Mouse (Mus musculus) fibroblast of lung, adult 2 months (primary cell): Measurements from ENCODE around the gene U2af1l4.

ENCODE experiments used
- DNase-seq: peaks from one replicate; pipeline ENCODE4 v3.0.0-alpha.2; 2011; ENCODE audit warnings: low read depth

Gene U2af1l4

DNA sequence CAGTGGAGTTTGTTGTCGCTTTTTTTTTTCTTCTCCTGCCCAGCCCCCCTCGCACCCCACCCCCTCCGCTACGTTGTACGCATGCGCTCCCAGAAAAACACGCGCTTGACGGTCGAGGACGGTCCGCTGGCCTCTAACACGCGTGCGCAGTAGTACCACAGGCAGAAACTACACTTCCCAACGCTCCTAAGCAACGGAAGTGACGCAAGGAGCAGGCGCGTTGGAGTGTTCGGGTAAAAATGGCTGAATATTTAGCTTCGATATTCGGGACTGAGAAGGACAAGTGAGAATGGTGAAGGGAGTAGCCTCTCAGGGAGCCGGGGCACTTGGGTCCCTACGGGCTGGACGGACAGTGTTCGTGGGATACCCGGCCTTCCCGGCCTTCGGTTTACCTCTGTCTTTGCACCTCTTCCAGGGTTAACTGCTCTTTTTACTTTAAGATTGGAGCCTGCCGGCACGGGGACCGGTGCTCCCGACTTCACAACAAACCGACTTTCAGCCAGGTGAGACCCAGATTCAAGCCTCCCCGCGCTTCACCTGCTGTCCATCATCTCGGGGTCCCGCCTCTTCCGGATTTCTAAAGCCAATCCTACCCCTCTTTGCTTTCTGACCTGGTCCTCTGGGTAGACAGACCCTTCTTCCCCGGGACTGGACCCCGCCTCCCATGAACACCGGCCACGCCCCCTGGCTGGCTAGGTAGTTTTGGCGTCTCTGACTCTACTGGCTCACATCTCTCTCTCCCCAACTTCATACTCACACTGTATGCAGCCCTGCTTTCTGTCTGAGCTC is at the start of gene U2af1l4, which contains the start of the genes Gm49396 and Psenen:
U2af1l4 (plus strand) TSS at position 185 of the 789 bp plus-strand sequence.
Gm49396 (plus strand) TSS at position 228 of the 789 bp plus-strand sequence.
Psenen (minus strand) TSS at position 511 of the 789 bp plus-strand sequence.
- DNase-seq, result peak; percentile 95

DNA sequence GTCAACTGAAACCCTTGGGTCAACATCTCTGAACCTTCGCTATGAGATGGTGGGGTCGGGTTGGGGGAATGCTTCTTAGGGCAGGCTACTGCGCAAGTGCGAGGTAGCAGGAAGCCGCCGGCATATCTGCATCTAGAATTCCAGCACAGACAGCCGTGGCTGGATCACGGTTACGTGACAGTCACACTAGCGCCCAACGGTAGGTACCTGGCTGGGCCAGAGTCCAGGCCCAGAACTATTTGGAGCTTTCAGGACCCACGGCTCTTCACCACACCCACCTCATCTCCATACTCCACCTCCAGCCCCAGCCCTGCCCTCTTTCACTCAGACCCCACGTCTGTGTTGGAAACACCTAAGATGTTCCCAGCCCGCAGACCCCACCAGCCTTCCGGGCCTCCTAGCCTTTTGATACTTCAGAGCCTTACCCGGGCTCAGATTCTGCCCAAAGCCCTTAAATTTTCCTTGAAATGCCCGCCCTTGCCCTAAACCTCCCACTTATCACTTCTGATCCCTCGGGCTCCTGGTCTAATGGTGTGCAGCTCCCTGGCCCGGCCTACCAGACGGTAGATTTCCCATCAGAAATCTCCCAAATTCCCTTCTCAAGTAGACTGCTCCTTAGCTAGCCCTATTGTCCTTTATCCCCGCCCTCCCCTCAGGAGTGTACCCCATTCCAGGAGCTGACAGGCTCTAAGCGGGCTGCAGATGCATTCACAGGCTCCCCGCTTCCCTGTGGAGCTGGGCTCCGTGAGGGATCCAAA is 47.9 kb upstream of the U2af1l4 start:
- DNase-seq, result no peak

DNA sequence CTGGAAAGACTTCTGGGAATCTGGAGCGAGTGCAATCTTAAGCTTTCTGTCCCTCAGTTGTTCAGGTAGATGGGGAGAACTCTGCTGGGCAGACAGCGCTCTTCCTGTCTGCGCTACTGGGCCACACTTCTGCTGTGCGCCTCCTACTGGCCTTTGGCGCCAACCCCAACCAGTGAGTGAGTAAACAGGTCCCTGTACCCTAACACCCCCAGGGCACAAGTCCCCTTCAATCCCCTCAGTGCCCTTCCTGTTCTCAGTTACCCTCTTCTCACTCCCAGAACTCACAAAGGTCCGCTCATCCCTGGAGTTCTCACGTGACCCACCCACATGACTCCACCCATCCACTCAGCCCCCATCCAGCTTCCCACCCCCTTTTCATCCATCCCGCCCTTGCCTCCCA is 44.8 kb upstream of the U2af1l4 start:
- DNase-seq, result no peak

DNA sequence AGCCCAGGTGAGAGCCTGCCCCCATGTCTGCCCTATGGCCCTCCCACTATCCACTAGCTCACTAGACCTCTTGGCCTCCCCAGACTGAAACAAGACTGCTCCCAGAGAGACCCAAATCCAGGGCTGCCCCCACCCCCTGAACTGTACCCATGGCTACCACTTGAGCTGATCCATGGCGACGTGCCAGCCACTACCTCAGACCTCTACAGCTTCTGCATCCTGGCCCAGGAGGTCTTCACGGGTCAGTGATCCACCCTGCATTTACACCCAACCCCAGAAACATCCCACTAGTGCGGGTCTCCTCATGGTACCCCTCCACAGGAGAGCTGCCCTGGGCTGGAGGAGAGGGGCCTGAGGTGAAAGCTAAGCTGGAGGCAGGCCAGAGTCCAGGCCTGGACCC is 42.7 kb upstream of the U2af1l4 start:
- no peak for DNase-seq

DNA sequence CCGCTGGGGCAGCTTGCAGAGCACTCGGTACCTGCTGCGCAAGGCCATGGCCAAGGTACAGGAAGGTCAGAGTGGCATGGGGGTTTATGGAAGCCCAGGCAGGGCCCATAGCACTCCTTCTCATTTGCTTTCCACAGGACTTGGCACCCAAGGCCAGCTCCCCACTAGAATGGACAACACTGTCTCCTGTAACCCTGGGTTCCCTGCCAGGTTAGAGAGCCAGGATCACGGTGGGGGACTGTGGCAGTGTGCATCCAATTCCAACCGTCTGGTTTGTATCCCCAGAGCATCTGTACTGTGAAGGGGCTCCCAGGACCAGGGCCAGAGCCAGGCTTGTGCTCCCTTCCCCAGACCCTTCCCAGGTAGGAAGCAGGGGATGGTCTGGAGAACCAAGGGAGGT is 42.2 kb upstream of the U2af1l4 start:
- no peak for DNase-seq

DNA sequence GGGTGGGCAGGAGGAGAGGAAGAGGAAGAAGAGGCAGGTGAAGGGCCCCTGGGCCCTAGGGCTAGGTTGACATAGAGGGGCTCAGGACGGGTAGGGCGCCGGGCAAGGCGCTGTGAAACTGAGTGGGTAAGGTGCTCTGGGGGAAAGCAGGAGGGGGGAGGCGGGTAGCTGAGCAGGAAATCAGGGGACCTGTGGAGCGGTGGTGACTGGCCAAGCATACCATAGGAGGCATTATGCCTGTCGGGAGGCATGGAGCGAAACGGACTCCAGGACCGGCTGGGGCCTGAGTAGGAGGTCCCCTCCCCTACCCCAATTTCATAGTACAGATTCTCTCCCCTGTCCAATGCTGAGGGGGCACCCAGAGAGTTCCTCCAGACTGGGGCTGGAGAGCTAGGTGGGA is 40.2 kb upstream of the U2af1l4 start:
- no peak for DNase-seq

DNA sequence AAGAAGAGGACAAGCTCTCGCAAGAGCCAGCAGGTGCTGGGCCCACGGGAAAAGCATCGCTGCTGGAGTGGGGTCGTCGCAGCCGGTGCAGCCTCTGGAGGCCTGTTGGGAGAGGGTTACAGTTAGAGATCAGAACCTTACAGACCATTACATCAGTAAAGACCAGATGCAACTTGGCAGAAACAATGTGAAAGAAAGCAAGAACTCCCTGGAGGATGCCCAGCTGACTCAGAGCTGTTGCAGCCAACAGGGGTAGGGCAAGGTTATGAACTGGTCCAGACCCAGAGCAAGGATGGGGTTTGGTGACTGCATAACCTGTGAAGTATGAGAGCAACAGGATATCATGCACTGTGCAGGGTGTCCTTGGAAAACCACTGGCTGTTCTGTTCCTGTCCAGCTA is 38.6 kb upstream of the U2af1l4 start:
- DNase-seq, result peak; percentile 75

DNA sequence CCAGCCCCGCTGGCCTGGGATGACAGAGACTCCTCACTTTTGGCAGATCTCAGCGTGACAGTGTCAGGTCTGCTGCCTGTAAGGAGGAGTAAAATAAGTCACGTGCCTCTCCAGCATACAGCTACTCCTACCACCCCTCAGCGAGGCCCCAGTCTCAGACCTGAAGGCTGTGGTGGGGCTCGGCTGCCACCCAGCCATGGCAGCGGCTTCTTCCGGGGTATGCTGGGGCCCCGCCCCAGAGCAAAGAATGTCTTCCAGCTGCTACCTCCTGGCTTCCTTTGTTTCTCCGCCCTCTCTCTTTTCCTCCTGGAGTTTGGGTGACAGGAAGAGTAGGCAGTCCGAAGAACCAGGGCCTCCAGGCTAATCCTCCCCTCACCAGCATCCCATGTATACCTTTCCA is 37.1 kb upstream of the U2af1l4 start:
- DNase-seq, result no peak

DNA sequence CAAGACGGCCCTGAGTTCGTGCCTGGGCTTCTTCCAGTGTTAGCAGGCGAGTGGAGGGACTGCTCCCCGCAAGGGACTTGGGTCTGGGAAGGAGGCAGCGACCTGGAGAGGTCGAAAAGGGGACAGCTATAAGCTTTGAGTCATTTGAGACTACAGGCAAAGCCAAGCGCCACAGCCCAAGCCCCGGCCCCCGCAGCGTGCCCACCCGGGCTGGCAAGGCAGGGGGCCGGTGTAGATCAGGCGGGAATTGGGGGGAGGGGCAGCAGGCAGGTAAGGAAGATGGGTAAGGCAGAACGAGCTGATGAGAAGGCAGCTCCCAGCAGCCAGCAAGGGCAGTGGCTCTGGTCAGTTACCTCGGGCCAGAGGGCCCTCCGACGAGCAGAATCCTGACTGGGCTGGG is 36.7 kb upstream of the U2af1l4 start:
- DNase-seq, result no peak

DNA sequence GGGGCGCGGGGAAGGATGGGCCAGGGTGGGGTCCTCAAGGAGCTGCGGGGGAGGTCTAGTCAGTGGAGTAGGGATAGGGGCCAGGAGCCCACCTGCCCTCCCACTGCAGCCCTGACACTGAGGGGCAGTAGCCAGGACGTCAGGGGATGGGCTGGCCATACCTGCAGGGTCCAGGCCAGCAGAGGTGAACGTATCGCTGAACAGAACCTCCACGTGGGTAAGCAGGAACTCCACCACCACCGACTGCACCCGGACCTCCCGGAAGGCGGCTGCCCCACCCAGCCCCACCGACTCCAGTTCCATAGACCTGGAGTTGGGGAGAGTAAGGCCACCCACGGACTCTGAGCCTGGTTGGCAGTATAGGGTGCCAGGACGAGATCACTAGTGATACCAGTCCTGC is 36.1 kb upstream of the U2af1l4 start:
- DNase-seq, result no peak

DNA sequence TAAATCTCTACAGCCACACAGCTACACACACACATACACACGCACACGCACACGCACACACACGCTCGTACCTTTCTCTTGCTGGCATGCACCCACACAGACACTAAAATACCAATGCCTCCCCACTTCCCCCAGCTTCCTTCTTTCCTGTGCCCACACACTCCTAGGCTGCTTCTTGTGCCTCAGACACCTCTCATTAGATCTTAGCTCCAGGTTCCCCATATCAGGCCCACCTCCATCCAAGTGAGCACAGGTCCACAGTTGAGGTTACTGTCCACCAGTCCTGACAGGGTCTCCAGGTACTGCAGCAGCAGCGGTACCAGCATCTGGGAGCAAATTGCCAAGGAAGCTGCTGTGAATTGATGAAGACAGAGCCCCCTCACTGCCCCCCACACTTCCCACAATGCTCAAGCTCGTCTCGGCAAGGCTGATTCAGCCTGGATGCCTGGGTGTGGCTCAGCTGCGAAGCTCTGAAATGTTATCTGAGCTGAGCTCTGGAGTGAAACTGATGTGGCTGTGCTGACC is 31.7 kb upstream of the U2af1l4 start:
- DNase-seq, result no peak

DNA sequence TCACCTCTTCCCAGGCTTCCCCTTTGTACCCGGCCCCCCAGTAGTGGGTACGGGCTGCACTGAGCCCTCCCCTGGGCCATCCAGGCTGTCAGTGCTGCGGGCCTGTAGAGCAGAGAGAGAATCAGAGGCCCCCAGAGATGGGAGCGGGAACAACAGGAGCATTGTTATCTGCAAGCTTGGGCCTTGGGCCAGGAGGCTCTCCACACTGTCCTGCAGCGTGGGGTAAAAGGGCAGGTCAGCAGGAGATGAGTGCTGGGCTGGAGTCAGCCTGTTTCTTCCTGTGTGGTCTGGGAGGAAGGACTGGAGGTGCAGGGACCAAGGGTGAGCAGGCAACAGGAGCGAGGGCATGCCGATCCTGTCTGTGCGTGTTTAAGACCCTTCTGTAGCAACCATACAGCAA is 30.2 kb upstream of the U2af1l4 start:
- no peak for DNase-seq

DNA sequence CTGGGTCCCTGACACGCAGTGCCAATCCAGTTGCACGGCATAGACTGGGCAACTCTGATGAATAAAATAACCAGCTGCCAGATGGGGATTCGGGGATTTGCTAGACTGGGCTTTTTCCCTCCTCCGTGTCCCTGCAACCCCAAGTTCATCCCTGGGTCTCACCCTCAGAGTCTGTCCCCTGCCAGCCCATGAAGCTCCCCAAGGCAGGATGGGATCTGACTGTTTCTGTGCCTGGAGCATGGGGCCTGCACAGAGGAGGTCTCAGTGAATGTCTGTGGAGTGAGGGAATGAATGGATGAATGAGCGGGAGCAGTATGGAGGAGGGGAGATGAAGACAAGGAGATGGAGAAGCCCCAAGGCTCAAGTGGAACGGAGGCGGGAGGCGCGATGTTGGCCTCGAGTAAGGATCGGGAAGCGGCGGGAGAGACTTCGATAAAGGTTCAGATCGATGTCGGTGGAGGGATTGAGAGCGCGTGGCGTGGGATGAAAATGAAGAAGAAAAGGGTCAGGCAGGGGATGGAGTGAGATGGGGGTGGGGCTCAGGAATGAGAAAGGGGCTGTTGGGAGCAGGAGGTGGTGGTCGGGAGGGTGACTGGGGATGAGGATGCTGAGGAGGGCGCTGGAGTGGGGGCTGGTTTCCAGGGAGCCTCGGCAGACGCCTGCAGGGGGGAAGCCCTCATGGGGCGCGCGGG is 29.0 kb upstream of the U2af1l4 start:
- no peak for DNase-seq

DNA sequence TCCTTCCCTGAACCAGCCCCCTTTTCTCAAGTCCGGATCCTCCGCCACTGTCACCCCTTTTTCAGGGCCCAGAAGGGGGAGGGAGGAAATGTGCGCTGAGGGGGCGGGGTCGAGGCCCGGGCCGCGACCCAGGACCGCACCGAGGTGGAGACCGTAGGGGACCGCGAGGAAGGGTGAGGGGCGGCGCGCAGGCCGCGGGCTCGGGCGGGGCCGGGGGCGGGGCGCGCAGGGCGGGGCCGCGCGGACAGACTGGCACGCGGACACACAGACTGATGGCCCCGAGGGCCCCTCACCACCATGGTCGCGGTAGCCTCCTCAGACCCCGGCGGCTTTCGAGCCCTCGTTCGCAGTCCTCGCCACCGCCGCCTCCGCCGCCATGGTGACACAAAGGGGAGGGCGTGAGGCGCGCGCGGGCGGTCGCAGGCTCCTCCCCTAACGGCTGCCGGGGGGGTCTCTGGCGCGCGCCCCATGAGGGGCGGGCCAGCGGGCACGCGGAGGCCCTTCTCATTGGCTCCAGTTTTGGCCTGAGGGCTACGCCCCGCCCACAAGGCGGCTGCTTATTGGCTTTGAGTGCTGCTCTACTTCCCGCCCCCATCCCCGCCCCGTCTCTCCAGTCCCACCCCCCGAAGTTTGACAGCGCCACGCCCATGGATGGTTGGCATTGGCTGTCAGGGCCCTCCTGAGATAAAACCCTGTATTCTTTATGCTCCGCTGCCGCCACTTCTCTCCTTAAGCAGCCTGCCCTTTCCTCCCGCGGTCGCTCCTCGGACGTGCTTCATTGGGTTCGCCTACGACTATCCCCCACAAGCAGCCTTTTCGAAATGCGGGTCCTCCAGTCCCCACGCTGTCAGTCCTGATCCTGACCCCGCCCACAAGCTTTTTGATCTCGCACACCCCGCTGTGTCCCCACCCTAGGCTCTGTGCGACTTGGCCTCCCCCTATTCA is 28.2 kb upstream of the U2af1l4 start, which contains the start of gene Arhgap33:
Arhgap33 (minus strand) TSS at position 428 of the 945 bp plus-strand sequence.
- peak; percentile 87 for DNase-seq

DNA sequence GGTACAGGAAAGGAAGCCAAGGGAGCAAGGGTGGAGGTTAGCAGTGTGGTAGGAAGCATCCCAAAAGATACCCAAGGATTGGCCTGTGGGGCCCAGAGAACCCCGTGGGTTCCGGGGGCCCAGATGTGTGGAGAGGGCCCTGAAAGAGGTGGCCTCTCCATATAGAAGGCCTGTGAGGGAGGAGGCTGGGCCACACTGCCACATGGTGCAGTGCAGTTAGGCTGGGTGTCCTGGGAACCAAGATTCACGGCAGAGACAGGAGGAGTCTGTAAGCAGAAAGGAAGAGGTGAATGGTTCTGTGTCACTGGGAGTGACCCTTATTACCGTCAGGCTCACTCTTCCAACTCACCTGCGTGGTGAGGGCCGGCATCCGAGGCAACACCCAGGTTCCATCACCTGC is 22.5 kb upstream of the U2af1l4 start:
- DNase-seq, result no peak

DNA sequence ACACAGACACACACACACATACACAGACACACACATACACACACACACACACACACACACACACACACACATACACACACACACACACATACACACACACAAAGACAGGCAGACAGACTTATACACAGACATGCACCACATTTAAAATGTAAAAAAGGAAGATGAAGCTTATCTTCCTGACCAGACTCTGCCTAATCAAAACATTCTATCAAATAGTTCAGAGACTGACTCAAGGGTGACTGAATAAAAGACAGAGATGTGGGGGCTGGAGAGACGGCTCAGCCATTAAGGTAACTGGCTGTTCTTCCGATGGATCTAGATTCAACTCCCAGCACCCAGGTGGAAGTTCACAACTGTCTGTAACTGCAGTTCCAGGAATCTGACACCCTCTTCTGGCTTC is 18.8 kb upstream of the U2af1l4 start:
- DNase-seq, result no peak

DNA sequence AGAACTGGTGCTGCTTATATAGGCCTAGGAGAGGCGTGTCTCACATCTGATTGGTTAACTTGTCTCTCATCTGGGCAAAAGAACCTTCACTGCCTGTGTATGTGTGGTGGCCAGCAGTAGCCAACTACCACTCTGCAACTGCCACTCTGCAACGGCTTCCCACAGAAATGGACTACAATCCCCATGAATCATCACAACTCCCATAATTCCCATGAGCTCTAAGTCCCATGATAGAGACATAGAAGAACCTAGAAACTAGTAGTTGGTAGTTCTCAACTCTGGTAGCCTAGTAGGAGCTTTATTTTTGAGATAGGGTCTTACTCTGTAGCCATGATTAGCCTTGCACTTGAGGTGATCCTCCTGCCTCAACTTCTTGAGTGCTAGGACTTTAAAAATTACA is 13.2 kb upstream of the U2af1l4 start:
- DNase-seq, result no peak

DNA sequence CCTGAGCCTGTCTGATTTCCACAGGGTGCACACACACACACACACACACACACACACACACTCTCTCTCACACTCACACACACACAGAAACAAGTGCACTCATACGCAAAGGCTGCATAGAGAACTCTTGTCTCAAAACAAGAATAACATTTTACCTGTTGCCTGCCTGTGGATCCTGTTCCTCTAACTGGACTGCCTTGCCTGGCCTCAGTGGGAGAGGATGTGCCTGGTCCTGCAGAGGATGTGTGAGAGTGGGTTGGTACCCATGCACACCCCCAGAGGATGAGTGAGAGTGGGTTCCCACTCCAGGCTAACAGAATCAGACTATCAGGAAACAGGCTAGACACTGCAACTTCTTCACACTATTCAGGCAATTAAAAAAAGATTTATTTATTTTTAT is 12.5 kb upstream of the U2af1l4 start:
- DNase-seq, result no peak

DNA sequence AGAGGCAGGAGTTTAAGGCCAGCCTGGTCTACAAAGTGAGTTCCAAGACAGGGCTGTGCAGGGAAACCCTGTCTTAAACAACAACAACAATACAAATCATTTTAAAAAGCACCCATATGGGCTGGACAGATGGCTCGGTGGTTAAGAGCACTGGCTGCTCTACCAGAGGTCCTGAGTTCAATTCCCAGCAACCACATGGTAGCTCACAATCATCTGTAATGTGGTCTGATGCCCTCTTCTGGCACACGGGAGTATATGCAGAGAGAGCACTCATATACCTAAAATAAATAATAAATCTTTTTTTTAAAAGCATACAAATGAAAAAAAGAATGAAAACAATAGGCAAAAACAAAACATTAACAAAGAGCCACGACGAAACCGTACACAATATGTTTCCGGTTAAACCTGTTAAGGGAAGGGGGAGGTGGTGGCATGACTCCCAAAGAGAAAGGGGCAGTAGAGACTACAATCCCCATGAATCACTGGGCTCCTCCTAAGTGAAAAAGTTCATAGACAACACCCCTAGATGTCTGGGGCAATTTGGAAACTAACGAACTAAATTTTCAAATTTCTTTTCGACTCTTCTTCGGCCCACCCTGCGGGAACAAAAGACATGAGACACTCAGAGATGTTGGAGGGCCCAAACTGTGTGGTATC is 11.5 kb upstream of the U2af1l4 start:
- DNase-seq, result no peak

DNA sequence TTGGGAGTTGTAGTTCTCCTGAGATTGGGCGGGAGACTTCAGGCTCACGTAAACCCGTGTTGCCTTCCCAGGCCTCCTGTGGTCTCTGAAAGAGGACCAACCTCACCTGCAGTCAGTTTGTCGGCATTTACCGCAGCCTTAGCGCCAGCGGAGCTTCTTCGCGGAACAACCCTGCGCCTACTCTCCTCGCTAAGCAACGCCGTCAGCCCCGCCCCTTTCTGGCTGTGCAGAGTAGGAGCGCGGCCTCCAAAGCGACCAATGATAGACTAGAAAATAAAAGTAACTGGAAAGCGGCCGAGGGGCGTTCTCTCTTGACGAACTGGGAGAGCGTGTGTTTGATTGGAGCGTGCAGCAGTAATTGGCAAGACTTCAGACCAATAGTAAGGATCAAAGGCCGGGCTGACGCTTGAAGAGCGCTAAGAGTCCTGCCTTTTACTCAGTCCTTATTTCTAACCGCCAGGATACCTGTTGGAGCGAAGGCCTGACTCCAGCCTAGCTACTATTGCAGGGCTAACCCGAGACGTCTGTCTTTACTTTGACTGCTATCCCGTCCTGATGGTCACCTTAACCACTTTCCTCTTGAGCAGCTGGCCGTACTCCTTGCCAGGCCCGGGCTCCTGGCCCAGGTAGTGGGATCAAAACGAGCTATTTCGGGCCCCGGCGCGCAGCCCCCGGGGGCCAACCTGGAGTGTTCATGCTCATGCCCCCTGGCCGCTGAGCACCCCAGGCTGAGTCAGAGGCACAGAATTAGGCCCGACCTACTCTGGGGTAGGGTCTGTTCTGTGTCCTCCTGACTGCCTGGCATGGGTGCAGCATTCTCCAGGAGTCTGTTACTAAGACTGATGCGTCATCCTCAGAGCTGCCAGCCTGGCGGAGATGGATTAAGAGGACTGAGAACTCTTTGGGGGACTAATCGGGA is 10.7 kb upstream of the U2af1l4 start, which contains the start of the genes Hspb6 and Proser3:
Hspb6 (plus strand) TSS at position 77 of the 919 bp plus-strand sequence.
Proser3 (minus strand) TSS at position 198 of the 919 bp plus-strand sequence.
- peak; percentile 99 for DNase-seq
